Mouse (Mus musculus) heart, postnatal 0 days (tissue): Measurements from ENCODE around the gene Clcn6.

ENCODE experiments used
- CTCF ChIP-seq: IDR thresholded peaks from 2 replicates; pipeline ENCODE4 v1.5.1; 2016; ENCODE audit warnings: antibody characterized with exemption, control low read depth, low read depth
- EP300 ChIP-seq: IDR thresholded peaks from 2 replicates; pipeline ENCODE4 v1.6.1; 2016; ENCODE audit warnings: antibody characterized with exemption, low read depth

- no peak for TF ChIP-seq CTCF
- TF ChIP-seq EP300 = peak; percentile 98
Measured at GRCm38 (mm10) chr4:147979441-147979860, 59.2 kb downstream of the Clcn6 start.
